Mouse (Mus musculus) neural tube, embryonic 11.5 days (tissue): Measurements from ENCODE around the gene H2-Eb2. TPM values are rescaled to one million over a fixed set of nuclear protein-coding genes. Genes with fewer than 3 reads are reported as not detected.
A peak's percentile ranks its signal among the peaks of the same experiment; 100 is the strongest.

Experiments
- ATAC-seq: fragments of 200-750 bp; cut with Nextera tagmentation; 2 replicates; pipeline ENCODE4 v1.8.0; 2017; ENCODE audit warnings: moderate number of reproducible peaks, mild to moderate bottlenecking, moderate TSS enrichment, moderate library complexity; ENCODE audit not compliant: insufficient read depth, low FRiP score, low TSS enrichment
- DNase-seq: peaks from one replicate; pipeline ENCODE4 v3.0.0-alpha.2; 2015; ENCODE audit warnings: low spot score
- H3K27ac ChIP-seq: fragments of 300-500 bp; sonication (generic); 2 replicates; pipeline ENCODE4 v1.5.1; 2014; ENCODE audit warnings: low read depth, mild to moderate bottlenecking, low read length
- H3K27me3 ChIP-seq: fragments of 300-500 bp; sonication (generic); 2 replicates; pipeline ENCODE4 v1.6.1; 2014; ENCODE audit warnings: mild to moderate bottlenecking, low read length, mixed read lengths; ENCODE audit not compliant: control insufficient read depth, insufficient read depth
- H3K36me3 ChIP-seq: fragments of 300-500 bp; sonication (generic); 2 replicates; pipeline ENCODE4 v1.6.1; 2014; ENCODE audit warnings: mild to moderate bottlenecking, low read length, moderate library complexity, mixed read lengths; ENCODE audit not compliant: control insufficient read depth, insufficient read depth
- H3K4me1 ChIP-seq: fragments of 300-500 bp; sonication (generic); 2 replicates; pipeline ENCODE4 v1.6.1; 2014; ENCODE audit warnings: low read length, mixed read lengths; ENCODE audit not compliant: control insufficient read depth, insufficient read depth
- H3K4me2 ChIP-seq: fragments of 300-500 bp; sonication (generic); 2 replicates; pipeline ENCODE4 v1.6.1; 2014; ENCODE audit warnings: low read depth, mild to moderate bottlenecking, moderate library complexity
- H3K4me3 ChIP-seq: fragments of 300-500 bp; sonication (generic); 2 replicates; pipeline ENCODE4 v1.5.1; 2014; ENCODE audit warnings: low read depth, low read length
- H3K9ac ChIP-seq: fragments of 300-500 bp; sonication (generic); 2 replicates; pipeline ENCODE4 v1.6.1; 2014; ENCODE audit warnings: mild to moderate bottlenecking, low read length
- H3K9me3 ChIP-seq: fragments of 300-500 bp; sonication (generic); 2 replicates; pipeline ENCODE4 v1.6.1; 2016; ENCODE audit warnings: low read length; ENCODE audit not compliant: control insufficient read depth
- WGBS: fragments of 180-500 bp; shearing (Covaris S2); extraction: QIAGEN DNeasy Blood & Tissue Kit; methylation state at CpG from one replicate; pipeline ENCODE4 v1.1.7; 2014; 5-methylcytosine and 5-hydroxymethylcytosine counted together
- polyA plus RNA-seq: library from polyadenylated mRNA; unstranded; fragments of >200 nt; fragmentation: Nextera tagmentation; extraction: Ambion mirVana; gene quantifications from 2 replicates; pipeline ENCODE4 v1.2.1, GENCODE M21; 2014

Gene H2-Eb2
- polyA plus RNA-seq, 1 experiment from 2014 or later, result not detected

GRCm38 (mm10) chr17:34291609-34292008 is 33.9 kb upstream of the H2-Eb2 start:
- H3K9me3 ChIP-seq, result no peaks in the 10 kb centered on the region
- H3K4me1 ChIP-seq, result no peaks in the 10 kb centered on the region
- 18% methylated on average over 8 of the region's 8 CpGs for WGBS
- ATAC-seq (peak; percentile 83; the same call in 1 of the 2 replicates), DNase-seq (peak; percentile 92)
- H3K27ac ChIP-seq, result no peak overlapping the region
- no peaks in the 10 kb centered on the region for H3K36me3 ChIP-seq
- no peak overlapping the region for H3K4me3 ChIP-seq
- H3K27me3 ChIP-seq, result no peaks in the 10 kb centered on the region
- H3K9ac ChIP-seq, result no peak overlapping the region
- H3K4me2 ChIP-seq, result no peak overlapping the region

GRCm38 (mm10) chr17:34292570-34292969 is 32.9 kb upstream of the H2-Eb2 start:
- no peaks in the 10 kb centered on the region for H3K36me3 ChIP-seq
- no peak for DNase-seq
- no peak overlapping the region for H3K27ac ChIP-seq
- WGBS, result 89% methylated on average over 4 of the region's 4 CpGs
- H3K4me3 ChIP-seq, result no peak overlapping the region
- no peak overlapping the region for H3K9ac ChIP-seq
- H3K9me3 ChIP-seq, result no peaks in the 10 kb centered on the region
- H3K4me1 ChIP-seq, result no peaks in the 10 kb centered on the region
- H3K27me3 ChIP-seq, result no peaks in the 10 kb centered on the region
- no peak overlapping the region for H3K4me2 ChIP-seq
- no peak for ATAC-seq

- DNase-seq (no peak), ATAC-seq (no peak)
- Histone ChIP-seq H3K4me2 (no peak overlapping the region), H3K4me1 (no peaks in the 10 kb centered on the region), H3K27ac (no peak overlapping the region), H3K9ac (no peak overlapping the region), H3K36me3 (no peaks in the 10 kb centered on the region), H3K27me3 (no peaks in the 10 kb centered on the region), H3K4me3 (no peak overlapping the region), H3K9me3 (no peaks in the 10 kb centered on the region)
- 48% methylated on average over 2 of the region's 2 CpGs for WGBS
Measured at GRCm38 (mm10) chr17:34293533-34293932, 31.9 kb upstream of the H2-Eb2 start.

- H3K9me3 ChIP-seq, result no peaks in the 10 kb centered on the region
- no peak overlapping the region for H3K9ac ChIP-seq
- 67% methylated on average over 4 of the region's 4 CpGs for WGBS
- ATAC-seq (no peak), DNase-seq (no peak)
- H3K4me2 ChIP-seq, result no peak overlapping the region
- H3K27ac ChIP-seq, result no peak overlapping the region
- no peaks in the 10 kb centered on the region for H3K36me3 ChIP-seq
- no peaks in the 10 kb centered on the region for H3K27me3 ChIP-seq
- H3K4me1 ChIP-seq, result no peaks in the 10 kb centered on the region
- H3K4me3 ChIP-seq, result no peak overlapping the region
Measured at GRCm38 (mm10) chr17:34294249-34294648, 31.2 kb upstream of the H2-Eb2 start.

- no peak overlapping the region for H3K27ac ChIP-seq
- DNase-seq, result no peak
- H3K36me3 ChIP-seq, result no peaks in the 10 kb centered on the region
- H3K4me3 ChIP-seq, result no peak overlapping the region
- H3K4me1 ChIP-seq, result no peaks in the 10 kb centered on the region
- no peaks in the 10 kb centered on the region for H3K27me3 ChIP-seq
- no peak for ATAC-seq
- no peak overlapping the region for H3K9ac ChIP-seq
- no peak overlapping the region for H3K4me2 ChIP-seq
- no peaks in the 10 kb centered on the region for H3K9me3 ChIP-seq
Measured at GRCm38 (mm10) chr17:34295307-34295706, 30.2 kb upstream of the H2-Eb2 start.

GRCm38 (mm10) chr17:34295891-34296794 is 29.3 kb upstream of the H2-Eb2 start:
- Histone ChIP-seq H3K4me3 (peak overlapping the region; percentile 24), H3K27me3 (no peaks in the 10 kb centered on the region), H3K4me1 (no peaks in the 10 kb centered on the region), H3K9ac (no peak overlapping the region), H3K9me3 (no peaks in the 10 kb centered on the region), H3K4me2 (peak overlapping the region; percentile 37), H3K36me3 (no peaks in the 10 kb centered on the region), H3K27ac (no peak overlapping the region)
- 26% methylated on average over 23 of the region's 23 CpGs for WGBS
- ATAC-seq, result no peak
- peak; percentile 47 for DNase-seq

- no peak overlapping the region for H3K4me2 ChIP-seq
- ATAC-seq (no peak), DNase-seq (no peak)
- H3K9ac ChIP-seq, result no peak overlapping the region
- no peaks in the 10 kb centered on the region for H3K27me3 ChIP-seq
- no peak overlapping the region for H3K4me3 ChIP-seq
- no peaks in the 10 kb centered on the region for H3K36me3 ChIP-seq
- no peak overlapping the region for H3K27ac ChIP-seq
- H3K4me1 ChIP-seq, result no peaks in the 10 kb centered on the region
- H3K9me3 ChIP-seq, result no peaks in the 10 kb centered on the region
- WGBS, result 69% methylated on average over 3 of the region's 3 CpGs
Measured at GRCm38 (mm10) chr17:34299356-34299755, 26.1 kb upstream of the H2-Eb2 start.

- ATAC-seq, result no peak
- Histone ChIP-seq H3K4me1 (no peaks in the 10 kb centered on the region), H3K36me3 (no peaks in the 10 kb centered on the region), H3K27me3 (no peaks in the 10 kb centered on the region), H3K4me3 (no peak overlapping the region), H3K27ac (no peak overlapping the region), H3K4me2 (no peak overlapping the region), H3K9me3 (no peaks in the 10 kb centered on the region), H3K9ac (no peak overlapping the region)
- WGBS, result 89% methylated on average over 8 of the region's 8 CpGs
- DNase-seq, result no peak
Measured at GRCm38 (mm10) chr17:34300071-34300470, 25.4 kb upstream of the H2-Eb2 start.
